Mouse (Mus musculus) right cerebral cortex, adult 18-20 months (tissue): Measurements from ENCODE around the gene Arfgap2.

ENCODE experiments used
- DNase-seq: peaks from one replicate; pipeline ENCODE4 v3.0.0; 2022; ENCODE audit warnings: mixed read lengths

The Arfgap2 gene

GRCm38 (mm10) chr2:91263692-91264660, 798 bp upstream of the Arfgap2 start:
- DNase-seq, result no peak

GRCm38 (mm10) chr2:91268042-91268441, 3.3 kb downstream of the Arfgap2 start:
- DNase-seq, result no peak

GRCm38 (mm10) chr2:91268706-91269105, 3.9 kb downstream of the Arfgap2 start:
- DNase-seq, result no peak

GRCm38 (mm10) chr2:91269687-91270133, 4.9 kb downstream of the Arfgap2 start:
- no peak for DNase-seq

- DNase-seq, result peak; percentile 52
Measured at GRCm38 (mm10) chr2:91278749-91279371, 14.1 kb downstream of the Arfgap2 start.

GRCm38 (mm10) chr2:91279372-91279755, 14.6 kb downstream of the Arfgap2 start:
- DNase-seq, result no peak

- no peak for DNase-seq
Measured at GRCm38 (mm10) chr2:91281366-91281765, 16.6 kb downstream of the Arfgap2 start.

GRCm38 (mm10) chr2:91283972-91284371, 19.2 kb downstream of the Arfgap2 start:
- DNase-seq, result no peak

- peak; percentile 46 for DNase-seq
Measured at GRCm38 (mm10) chr2:91284375-91285199, 19.8 kb downstream of the Arfgap2 start.

GRCm38 (mm10) chr2:91285885-91286505, 21.2 kb downstream of the Arfgap2 start:
- peak; percentile 75 for DNase-seq

GRCm38 (mm10) chr2:91287563-91287962, 22.8 kb downstream of the Arfgap2 start:
- no peak for DNase-seq

GRCm38 (mm10) chr2:91291197-91292007, 26.6 kb downstream of the Arfgap2 start:
- no peak for DNase-seq

- DNase-seq, result no peak
Measured at GRCm38 (mm10) chr2:91294226-91294625, 29.5 kb downstream of the Arfgap2 start.

- DNase-seq, result no peak
Measured at GRCm38 (mm10) chr2:91295895-91296294, 31.1 kb downstream of the Arfgap2 start.

GRCm38 (mm10) chr2:91299156-91299555, 34.4 kb downstream of the Arfgap2 start:
- DNase-seq, result no peak

- no peak for DNase-seq
Measured at GRCm38 (mm10) chr2:91300784-91301183, 36.0 kb downstream of the Arfgap2 start.

- DNase-seq, result no peak
Measured at GRCm38 (mm10) chr2:91301836-91302235, 37.1 kb downstream of the Arfgap2 start.

- DNase-seq, result peak; percentile 48
Measured at GRCm38 (mm10) chr2:91302845-91303244, 38.1 kb downstream of the Arfgap2 start.

- no peak for DNase-seq
Measured at GRCm38 (mm10) chr2:91305926-91306325, 41.2 kb downstream of the Arfgap2 start.

GRCm38 (mm10) chr2:91306589-91306988, 41.8 kb downstream of the Arfgap2 start:
- no peak for DNase-seq

- DNase-seq, result no peak
Measured at GRCm38 (mm10) chr2:91308680-91309079, 43.9 kb downstream of the Arfgap2 start.

- DNase-seq, result no peak
Measured at GRCm38 (mm10) chr2:91309546-91309945, 44.8 kb downstream of the Arfgap2 start.
